Mouse (Mus musculus): ENCODE measurements around the gene Tmem243. TPM values are rescaled to one million over a fixed set of nuclear protein-coding genes. Genes with fewer than 3 reads are reported as not detected.
"Not testable (repeated sequence)": the region's sequence is repeated elsewhere in the genome, so short reads cannot be mapped to it uniquely, and the experiment has no call there.

Gene Tmem243
- total and polyA plus RNA-seq, 2 experiments from 2014 or later, result 3.5 to 10.7 TPM

GRCm38 (mm10) chr5:9157336-9157735 is 56.9 kb downstream of the Tmem243 start:
- no peaks in the 10 kb centered on the region for H3K27me3 ChIP-seq (ENCODE audit: insufficient read depth, low read length)
- no peak for TF ChIP-seq CTCF (IDR thresholded peaks at IDR 0.05; ENCODE audit: low read depth)
- H3K36me3 ChIP-seq (ENCODE audit: insufficient read depth), result no peaks in the 10 kb centered on the region
- H3K9me3 ChIP-seq (ENCODE audit: low read length), result no peaks in the 10 kb centered on the region
- H3K4me3 ChIP-seq (ENCODE audit: low read depth, low read length), result no peak overlapping the region
- no peak overlapping the region for H3K4me2 ChIP-seq (ENCODE audit: low read depth)
- H3K27ac ChIP-seq (ENCODE audit: low read depth, low read length), result no peak overlapping the region
- ATAC-seq, result no peak
- H3K4me1 ChIP-seq (ENCODE audit: insufficient read depth), result peaks cover 5% of the 10 kb centered on the region; the same call in 1 of the 2 replicates
- no peak for DNase-seq
- 89% methylated on average over 1 of the region's 1 CpGs for WGBS
- no peak overlapping the region for H3K9ac ChIP-seq

- TF ChIP-seq CTCF (IDR thresholded peaks at IDR 0.05; ENCODE audit: low read depth), result no peak
- H3K9me3 ChIP-seq (ENCODE audit: low read length), result no peaks in the 10 kb centered on the region
- peak overlapping the region; percentile 99 for H3K27ac ChIP-seq (ENCODE audit: low read depth, low read length)
- H3K36me3 ChIP-seq (ENCODE audit: insufficient read depth), result no peaks in the 10 kb centered on the region
- no peaks in the 10 kb centered on the region for H3K27me3 ChIP-seq (ENCODE audit: insufficient read depth, low read length)
- peak overlapping the region; percentile 98 for H3K9ac ChIP-seq
- peaks cover 9% of the 10 kb centered on the region; the same call in 1 of the 2 replicates for H3K4me1 ChIP-seq (ENCODE audit: insufficient read depth)
- peak overlapping the region; percentile 68 for H3K4me2 ChIP-seq (ENCODE audit: low read depth)
- 3% methylated on average over 52 of the region's 55 CpGs for WGBS
- ATAC-seq (peak; percentile 72), DNase-seq (no peak)
- H3K4me3 ChIP-seq (ENCODE audit: low read depth, low read length), result peak overlapping the region; percentile 98
These were observed 60.5 kb downstream of the Tmem243 start for GRCm38 (mm10) chr5:9160831-9161455.

- peak within 1 kb of the TSS; percentile 98 for H3K4me3 ChIP-seq (ENCODE audit: low read depth, low read length)
- 1% methylated on average over 60 of the region's 64 CpGs for WGBS
- peak within 1 kb of the TSS; percentile 99 for H3K27ac ChIP-seq (ENCODE audit: low read depth, low read length)
- peaks cover 9% of the 10 kb centered on the region; the same call in 1 of the 2 replicates for H3K4me1 ChIP-seq (ENCODE audit: insufficient read depth)
- H3K9me3 ChIP-seq (ENCODE audit: low read length), result no peaks in the 10 kb centered on the region
- H3K9ac ChIP-seq, result peak within 1 kb of the TSS; percentile 98
- peak within 1 kb of the TSS; percentile 68 for H3K4me2 ChIP-seq (ENCODE audit: low read depth)
- H3K27me3 ChIP-seq (ENCODE audit: insufficient read depth, low read length), result no peaks in the 10 kb centered on the region
- peak; percentile 95 for ATAC-seq
- no peak for TF ChIP-seq CTCF (IDR thresholded peaks at IDR 0.05; ENCODE audit: low read depth)
- peak; percentile 97 for DNase-seq
- no peaks in the 10 kb centered on the region for H3K36me3 ChIP-seq (ENCODE audit: insufficient read depth)
These were observed 61.1 kb downstream of the Tmem243 start, which contains the start of gene Dmtf1 for GRCm38 (mm10) chr5:9161456-9162041. TSS of gene Dmtf1 (minus strand) at chr5:9161776.

GRCm38 (mm10) chr5:9162088-9162487 is 61.6 kb downstream of the Tmem243 start:
- peak overlapping the region; percentile 98 for H3K9ac ChIP-seq
- no peak for DNase-seq
- H3K9me3 ChIP-seq (ENCODE audit: low read length), result no peaks in the 10 kb centered on the region
- peak overlapping the region; percentile 98 for H3K4me3 ChIP-seq (ENCODE audit: low read depth, low read length)
- H3K27me3 ChIP-seq (ENCODE audit: insufficient read depth, low read length), result no peaks in the 10 kb centered on the region
- H3K27ac ChIP-seq (ENCODE audit: low read depth, low read length), result peak overlapping the region; percentile 99
- peak overlapping the region; percentile 68 for H3K4me2 ChIP-seq (ENCODE audit: low read depth)
- no peaks in the 10 kb centered on the region for H3K36me3 ChIP-seq (ENCODE audit: insufficient read depth)
- peak; percentile 8 for ATAC-seq
- H3K4me1 ChIP-seq (ENCODE audit: insufficient read depth), result peaks cover 9% of the 10 kb centered on the region; the same call in 1 of the 2 replicates
- WGBS, result 20% methylated on average over 7 of the region's 7 CpGs
- TF ChIP-seq CTCF (IDR thresholded peaks at IDR 0.05; ENCODE audit: low read depth), result no peak

GRCm38 (mm10) chr5:9163411-9163810 is 62.9 kb downstream of the Tmem243 start:
- H3K27ac ChIP-seq (ENCODE audit: low read depth, low read length), result no peak overlapping the region
- no peak overlapping the region for H3K4me2 ChIP-seq (ENCODE audit: low read depth)
- DNase-seq, result no peak

GRCm38 (mm10) chr5:9165151-9165550 is 64.7 kb downstream of the Tmem243 start:
- not testable (repeated sequence) for H3K4me2 ChIP-seq (ENCODE audit: low read depth); H3K36me3 ChIP-seq (ENCODE audit: insufficient read depth); H3K4me3 ChIP-seq (ENCODE audit: low read depth, low read length); H3K9ac ChIP-seq; H3K27ac ChIP-seq (ENCODE audit: low read depth, low read length); ATAC-seq; H3K4me1 ChIP-seq (ENCODE audit: insufficient read depth); DNase-seq; H3K27me3 ChIP-seq (ENCODE audit: insufficient read depth, low read length); H3K9me3 ChIP-seq (ENCODE audit: low read length)
- WGBS, result 82% methylated on average over 10 of the region's 10 CpGs

More at GRCm38 (mm10) chr5:9163411-9163810, 62.9 kb downstream of the Tmem243 start:
- Histone ChIP-seq H3K4me1 (ENCODE audit: insufficient read depth) (peaks cover 9% of the 10 kb centered on the region; the same call in 1 of the 2 replicates), H3K9ac (no peak overlapping the region), H3K4me3 (ENCODE audit: low read depth, low read length) (no peak overlapping the region), H3K36me3 (ENCODE audit: insufficient read depth) (no peaks in the 10 kb centered on the region), H3K9me3 (ENCODE audit: low read length) (no peaks in the 10 kb centered on the region), H3K27me3 (ENCODE audit: insufficient read depth, low read length) (no peaks in the 10 kb centered on the region)
- WGBS, result 90% methylated on average over 3 of the region's 3 CpGs
- ATAC-seq, result no peak
- TF ChIP-seq CTCF (IDR thresholded peaks at IDR 0.05; ENCODE audit: low read depth), result no peak

- 0 out of 2 replicates have a peak, but pooled peaks cover 6% of the 10 kb centered on the region for H3K4me1 ChIP-seq (ENCODE audit: insufficient read depth)
- no peaks in the 10 kb centered on the region for H3K36me3 ChIP-seq (ENCODE audit: insufficient read depth)
- no peak for ATAC-seq
- DNase-seq, result no peak
- 79% methylated on average over 8 of the region's 8 CpGs for WGBS
- no peaks in the 10 kb centered on the region for H3K9me3 ChIP-seq (ENCODE audit: low read length)
- H3K27ac ChIP-seq (ENCODE audit: low read depth, low read length), result no peak overlapping the region
- H3K4me2 ChIP-seq (ENCODE audit: low read depth), result no peak overlapping the region
- TF ChIP-seq CTCF (IDR thresholded peaks at IDR 0.05; ENCODE audit: low read depth), result no peak
- no peak overlapping the region for H3K9ac ChIP-seq
- H3K4me3 ChIP-seq (ENCODE audit: low read depth, low read length), result no peak overlapping the region
- no peaks in the 10 kb centered on the region for H3K27me3 ChIP-seq (ENCODE audit: insufficient read depth, low read length)
These were observed 65.9 kb downstream of the Tmem243 start for GRCm38 (mm10) chr5:9166366-9166765.
